Mouse (Mus musculus): ENCODE data around the gene Gm6169. TPM values are rescaled to one million over a fixed set of nuclear protein-coding genes. Genes with fewer than 3 reads are reported as not detected.

The Gm6169 gene
- polyA plus RNA-seq, 1 experiment = 1.3 TPM

GRCm38 (mm10) chr13:97086316-97086715 lies 12.7 kb downstream of the Gm6169 start:
- no peaks in the 10 kb centered on the region for H3K27me3 ChIP-seq (ENCODE audit: control insufficient read depth, insufficient read depth, low read length)
- TF ChIP-seq POLR2A (IDR thresholded peaks at IDR 0.05; ENCODE audit: low read depth, low read length) (no peak), CTCF (IDR thresholded peaks at IDR 0.05; ENCODE audit: extremely low read depth, insufficient read depth, insufficient read length, insufficient replicate concordance) (no peak)
- H3K4me3 ChIP-seq (ENCODE audit: extremely low read depth, insufficient read depth, insufficient read length) = no peak overlapping the region
- 72% methylated on average over 9 of the region's 9 CpGs for WGBS
- H3K36me3 ChIP-seq (ENCODE audit: control insufficient read depth, insufficient read depth, low read length) = no peaks in the 10 kb centered on the region
- no peak overlapping the region for H3K27ac ChIP-seq (ENCODE audit: insufficient read depth, low read length)
- no peak for DNase-seq (ENCODE audit: low read depth in 1 of 2, low spot score in 2 of 2)
- H3K4me1 ChIP-seq (ENCODE audit: control insufficient read depth, insufficient read depth, insufficient read length) = no peaks in the 10 kb centered on the region

GRCm38 (mm10) chr13:97082432-97082831 lies 16.6 kb downstream of the Gm6169 start:
- no peak overlapping the region for H3K4me3 ChIP-seq (ENCODE audit: extremely low read depth, insufficient read depth, insufficient read length)
- TF ChIP-seq CTCF (IDR thresholded peaks at IDR 0.05; ENCODE audit: extremely low read depth, insufficient read depth, insufficient read length, insufficient replicate concordance) = no peak
- TF ChIP-seq POLR2A (IDR thresholded peaks at IDR 0.05; ENCODE audit: low read depth, low read length) = no peak
- DNase-seq (ENCODE audit: low read depth in 1 of 2, low spot score in 2 of 2) = no peak
- H3K27ac ChIP-seq (ENCODE audit: insufficient read depth, low read length) = no peak overlapping the region
- no peaks in the 10 kb centered on the region for H3K27me3 ChIP-seq (ENCODE audit: control insufficient read depth, insufficient read depth, low read length)
- H3K36me3 ChIP-seq (ENCODE audit: control insufficient read depth, insufficient read depth, low read length) = no peaks in the 10 kb centered on the region
- no peaks in the 10 kb centered on the region for H3K4me1 ChIP-seq (ENCODE audit: control insufficient read depth, insufficient read depth, insufficient read length)
- WGBS = 88% methylated on average over 7 of the region's 7 CpGs

GRCm38 (mm10) chr13:97080615-97081014 lies 18.4 kb downstream of the Gm6169 start:
- 92% methylated on average over 3 of the region's 3 CpGs for WGBS
- no peak for DNase-seq (ENCODE audit: low read depth in 1 of 2, low spot score in 2 of 2)

GRCm38 (mm10) chr13:97080201-97080600 lies 18.8 kb downstream of the Gm6169 start:
- no peak for DNase-seq (ENCODE audit: low read depth in 1 of 2, low spot score in 2 of 2)
- Histone ChIP-seq H3K27ac (ENCODE audit: insufficient read depth, low read length) (no peak overlapping the region), H3K36me3 (ENCODE audit: control insufficient read depth, insufficient read depth, low read length) (no peaks in the 10 kb centered on the region), H3K4me1 (ENCODE audit: control insufficient read depth, insufficient read depth, insufficient read length) (no peaks in the 10 kb centered on the region), H3K4me3 (ENCODE audit: extremely low read depth, insufficient read depth, insufficient read length) (no peak overlapping the region), H3K27me3 (ENCODE audit: control insufficient read depth, insufficient read depth, low read length) (no peaks in the 10 kb centered on the region; the same call in 1 of the 2 replicates)
- WGBS = 86% methylated on average over 2 of the region's 2 CpGs
- no peak for TF ChIP-seq POLR2A (IDR thresholded peaks at IDR 0.05; ENCODE audit: low read depth, low read length)

More at GRCm38 (mm10) chr13:97080615-97081014, 18.4 kb downstream of the Gm6169 start:
- TF ChIP-seq CTCF (IDR thresholded peaks at IDR 0.05; ENCODE audit: extremely low read depth, insufficient read depth, insufficient read length, insufficient replicate concordance) (no peak), POLR2A (IDR thresholded peaks at IDR 0.05; ENCODE audit: low read depth, low read length) (no peak)
- no peaks in the 10 kb centered on the region; the same call in 1 of the 2 replicates for H3K27me3 ChIP-seq (ENCODE audit: control insufficient read depth, insufficient read depth, low read length)
- no peaks in the 10 kb centered on the region for H3K4me1 ChIP-seq (ENCODE audit: control insufficient read depth, insufficient read depth, insufficient read length)
- no peak overlapping the region for H3K4me3 ChIP-seq (ENCODE audit: extremely low read depth, insufficient read depth, insufficient read length)
- H3K36me3 ChIP-seq (ENCODE audit: control insufficient read depth, insufficient read depth, low read length) = no peaks in the 10 kb centered on the region
- H3K27ac ChIP-seq (ENCODE audit: insufficient read depth, low read length) = no peak overlapping the region

GRCm38 (mm10) chr13:97077556-97077955 lies 21.5 kb downstream of the Gm6169 start:
- no peak overlapping the region for H3K27ac ChIP-seq (ENCODE audit: insufficient read depth, low read length)
- H3K4me3 ChIP-seq (ENCODE audit: extremely low read depth, insufficient read depth, insufficient read length) = no peak overlapping the region
- H3K27me3 ChIP-seq (ENCODE audit: control insufficient read depth, insufficient read depth, low read length) = peaks cover 4% of the 10 kb centered on the region; the same call in 1 of the 2 replicates
- WGBS = 87% methylated on average over 2 of the region's 2 CpGs
- DNase-seq (ENCODE audit: low read depth in 1 of 2, low spot score in 2 of 2) = no peak
- H3K4me1 ChIP-seq (ENCODE audit: control insufficient read depth, insufficient read depth, insufficient read length) = no peaks in the 10 kb centered on the region
- TF ChIP-seq CTCF (IDR thresholded peaks at IDR 0.05; ENCODE audit: extremely low read depth, insufficient read depth, insufficient read length, insufficient replicate concordance) (no peak), POLR2A (IDR thresholded peaks at IDR 0.05; ENCODE audit: low read depth, low read length) (no peak)
- H3K36me3 ChIP-seq (ENCODE audit: control insufficient read depth, insufficient read depth, low read length) = no peaks in the 10 kb centered on the region

- Histone ChIP-seq H3K4me3 (ENCODE audit: extremely low read depth, insufficient read depth, insufficient read length) (no peak overlapping the region), H3K27ac (ENCODE audit: insufficient read depth, low read length) (no peak overlapping the region), H3K4me1 (ENCODE audit: control insufficient read depth, insufficient read depth, insufficient read length) (no peaks in the 10 kb centered on the region; the same call in 1 of the 2 replicates), H3K27me3 (ENCODE audit: control insufficient read depth, insufficient read depth, low read length) (peaks cover 14% of the 10 kb centered on the region), H3K36me3 (ENCODE audit: control insufficient read depth, insufficient read depth, low read length) (no peaks in the 10 kb centered on the region)
- no peak for DNase-seq (ENCODE audit: low read depth in 1 of 2, low spot score in 2 of 2)
- TF ChIP-seq POLR2A (IDR thresholded peaks at IDR 0.05; ENCODE audit: low read depth, low read length) (no peak), CTCF (IDR thresholded peaks at IDR 0.05; ENCODE audit: extremely low read depth, insufficient read depth, insufficient read length, insufficient replicate concordance) (no peak)
- 57% methylated on average over 1 of the region's 1 CpGs for WGBS
These were observed 25.5 kb downstream of the Gm6169 start for GRCm38 (mm10) chr13:97073497-97073896.

- 4% methylated on average over 56 of the region's 76 CpGs for whole genome bisulfite sequencing
- Histone ChIP-seq H3K27me3 (ENCODE audit: control insufficient read depth, insufficient read depth, low read length) (peaks cover 14% of the 10 kb centered on the region), H3K4me1 (ENCODE audit: control insufficient read depth, insufficient read depth, insufficient read length) (no peaks in the 10 kb centered on the region; the same call in 1 of the 2 replicates), H3K36me3 (ENCODE audit: control insufficient read depth, insufficient read depth, low read length) (no peaks in the 10 kb centered on the region), H3K27ac (ENCODE audit: insufficient read depth, low read length) (no peak overlapping the region), H3K4me3 (ENCODE audit: extremely low read depth, insufficient read depth, insufficient read length) (peak overlapping the region; percentile 43)
- no peak for TF ChIP-seq CTCF (IDR thresholded peaks at IDR 0.05; ENCODE audit: extremely low read depth, insufficient read depth, insufficient read length, insufficient replicate concordance)
- TF ChIP-seq POLR2A (IDR thresholded peaks at IDR 0.05; ENCODE audit: low read depth, low read length) = no peak
- DNase-seq (ENCODE audit: low read depth in 1 of 2, low spot score in 2 of 2) = no peak
These were observed 27.3 kb downstream of the Gm6169 start for GRCm38 (mm10) chr13:97071626-97072241.

Measured in spleen, adult 2 months (tissue).